In the genomic region with DNA sequence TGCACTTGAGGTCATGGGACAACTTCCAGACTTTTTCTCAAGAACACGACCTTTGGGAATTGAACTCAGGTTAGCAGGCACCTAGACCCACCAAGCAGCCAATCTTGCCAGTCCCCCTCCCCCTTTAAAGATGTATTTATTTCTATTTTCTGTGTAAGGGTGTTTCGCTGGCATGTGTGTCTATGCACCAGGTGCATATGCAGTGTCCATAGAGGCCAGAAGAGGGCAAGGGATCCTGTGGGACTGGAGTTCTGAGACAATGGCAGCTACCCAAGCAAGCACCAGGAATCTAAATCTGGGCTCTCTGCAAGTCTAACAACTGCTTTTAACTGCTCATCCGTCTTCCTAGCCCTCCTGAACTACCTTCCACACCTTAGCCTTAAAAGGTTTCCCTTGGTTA, we compare ENCODE assay signal across 22 mouse cellular contexts. TPM values are rescaled to one million over a fixed set of nuclear protein-coding genes. Genes with fewer than 3 reads are reported as not detected.
DNase-seq lines count a peak whose midpoint lies in the region; ATAC-seq and TF ChIP-seq lines count a peak whose summit lies in the region.
"Had no signal": no experiment of that assay in that cellular context is flagged by ENCODE, and none has a peak within 500 bp of the region (broad histone marks: within the 10 kb centered on the region; RNA-seq: fewer than 3 reads in every experiment).

No protein-coding gene starts in this region.

- H3K4me3 ChIP-seq in heart, postnatal 0 days (ENCODE audit: low read depth, low read length), result no peak overlapping the region
- no peak overlapping the region for H3K4me3 ChIP-seq in liver, postnatal 0 days (ENCODE audit: low read depth, low read length)
- H3K4me3 ChIP-seq in midbrain, postnatal 0 days (ENCODE audit: low read depth, low read length), result no peak overlapping the region
- H3K4me3 ChIP-seq: embryonic facial prominence, embryonic 15.5 days; heart, embryonic 13.5 days; neural tube, embryonic 12.5 days had no signal

- no peak overlapping the region for H3K27ac ChIP-seq in heart, postnatal 0 days (ENCODE audit: low read depth)
- H3K27ac ChIP-seq in liver, postnatal 0 days (ENCODE audit: low read depth), result no peak overlapping the region
- no peak overlapping the region for H3K27ac ChIP-seq in midbrain, postnatal 0 days (ENCODE audit: low read depth, low read length)
- H3K27ac ChIP-seq: embryonic facial prominence, embryonic 15.5 days; heart, embryonic 13.5 days; hindbrain, postnatal 0 days; macrophage; neural tube, embryonic 12.5 days had no signal

- TF ChIP-seq EP300 in heart, postnatal 0 days (IDR thresholded peaks at IDR 0.05; ENCODE audit: low read depth), result no peak
- no peak for TF ChIP-seq EP300 in liver, postnatal 0 days (IDR thresholded peaks at IDR 0.05; ENCODE audit: low read depth)

- ATAC-seq in heart, postnatal 0 days (ENCODE audit: insufficient read depth, low read depth), result no peak
- no peak for ATAC-seq in liver, postnatal 0 days
- ATAC-seq in midbrain, postnatal 0 days (ENCODE audit: low FRiP score), result no peak
- ATAC-seq: forebrain, postnatal 0 days; hindbrain, postnatal 0 days had no signal

- no peak overlapping the region for H3K9ac ChIP-seq in heart, postnatal 0 days (replicated peaks; ENCODE audit: low read depth, low read length)
- H3K9ac ChIP-seq in liver, postnatal 0 days (replicated peaks), result no peak overlapping the region
- no peak overlapping the region for H3K9ac ChIP-seq in midbrain, postnatal 0 days (replicated peaks; ENCODE audit: low read length, poor library complexity, severe bottlenecking)
- H3K9ac ChIP-seq: embryonic facial prominence, embryonic 15.5 days; forebrain, postnatal 0 days; heart, embryonic 13.5 days; lung, embryonic 14.5 days; neural tube, embryonic 12.5 days had no signal

- no peak overlapping the region for H3K4me2 ChIP-seq in heart, postnatal 0 days (ENCODE audit: low read depth, low read length)
- no peak overlapping the region for H3K4me2 ChIP-seq in liver, postnatal 0 days (ENCODE audit: low read depth, low read length)
- H3K4me2 ChIP-seq in midbrain, postnatal 0 days (ENCODE audit: low read depth, low read length, poor library complexity, severe bottlenecking), result no peak overlapping the region
- H3K4me2 ChIP-seq: embryonic facial prominence, embryonic 15.5 days; lung, embryonic 14.5 days; midbrain, embryonic 11.5 days; neural tube, embryonic 12.5 days had no signal

- no peaks in the 10 kb centered on the region for H3K27me3 ChIP-seq in heart, postnatal 0 days (ENCODE audit: control insufficient read depth, insufficient read depth, low read length)
- H3K27me3 ChIP-seq in liver, postnatal 0 days (ENCODE audit: insufficient read depth, low read length), result peaks cover 24% of the 10 kb centered on the region
- peaks cover 15% of the 10 kb centered on the region for H3K27me3 ChIP-seq in midbrain, postnatal 0 days (ENCODE audit: insufficient read depth, low read length)

- DNase-seq in heart, postnatal 0 days (ENCODE audit: low spot score), result no peak
- no peak for DNase-seq in heart, postnatal 25 days (ENCODE audit: low spot score)
- DNase-seq in urinary bladder, postnatal 25 days (ENCODE audit: low spot score), result peak; percentile 9
- DNase-seq in urinary bladder, postnatal 10 days (ENCODE audit: low spot score), result no peak
- DNase-seq in liver, postnatal 0 days, result no peak
- DNase-seq in heart, postnatal 14 days, result no peak
- DNase-seq in midbrain, postnatal 0 days (ENCODE audit: low spot score), result no peak
- DNase-seq: adrenal gland, postnatal 25 days; cerebellum, adult 11-12 months; cerebellum, postnatal 36 days; forebrain, postnatal 0 days; heart, adult 18-20 months; kidney, adult 2 months; layer of hippocampus, adult 9-11 months; lung, embryonic 14.5 days; thymus, postnatal 25 days had no signal

- intact Hi-C loops in heart, postnatal 25 days (cut with DNase I), result loop anchor here (5.0 kb wide), 1 partner anchor 106 kb away; the partner anchor contains the start of gene Tmed10
- intact Hi-C loops in heart, postnatal 14 days (cut with DNase I), result no loop called here

- peaks cover 13% of the 10 kb centered on the region for H3K36me3 ChIP-seq in heart, postnatal 0 days (replicated peaks; ENCODE audit: control insufficient read depth, insufficient read depth, low read length)
- H3K36me3 ChIP-seq in liver, postnatal 0 days (replicated peaks; ENCODE audit: insufficient read depth, low read length), result no peaks in the 10 kb centered on the region; the same call in 1 of the 2 replicates
- H3K36me3 ChIP-seq in midbrain, postnatal 0 days (ENCODE audit: insufficient read depth, low read length), result no peaks in the 10 kb centered on the region
- H3K36me3 ChIP-seq: embryonic facial prominence, embryonic 15.5 days; neural tube, embryonic 12.5 days had no signal

- no peaks in the 10 kb centered on the region for H3K9me3 ChIP-seq in heart, postnatal 0 days (replicated peaks; ENCODE audit: control insufficient read depth, low read length)
- no peaks in the 10 kb centered on the region for H3K9me3 ChIP-seq in liver, postnatal 0 days (ENCODE audit: low read length)
- H3K9me3 ChIP-seq in midbrain, postnatal 0 days (ENCODE audit: low read length), result no peaks in the 10 kb centered on the region
- H3K9me3 ChIP-seq: embryonic facial prominence, embryonic 15.5 days; heart, embryonic 13.5 days; neural tube, embryonic 12.5 days had no signal

- peaks cover 12% of the 10 kb centered on the region; the same call in 1 of the 2 replicates for H3K4me1 ChIP-seq in heart, postnatal 0 days (ENCODE audit: control insufficient read depth, insufficient read depth)
- H3K4me1 ChIP-seq in liver, postnatal 0 days (ENCODE audit: insufficient read depth), result peaks cover 17% of the 10 kb centered on the region
- peaks cover 9% of the 10 kb centered on the region for H3K4me1 ChIP-seq in midbrain, postnatal 0 days (ENCODE audit: insufficient read depth, low read length)

- WGBS in heart, postnatal 0 days, result 90% methylated on average over 3 of the region's 3 CpGs
- WGBS in liver, postnatal 0 days (ENCODE audit: insufficient replicate concordance), result 80% methylated on average over 3 of the region's 3 CpGs
- 66% methylated on average over 3 of the region's 3 CpGs for WGBS in midbrain, postnatal 0 days

- TF ChIP-seq CTCF in heart, postnatal 0 days (IDR thresholded peaks at IDR 0.05; ENCODE audit: low read depth), result peak; percentile 13; the same call in 1 of the 2 replicates
- peak; percentile 25; the same call in 1 of the 2 replicates for TF ChIP-seq CTCF in liver, postnatal 0 days (IDR thresholded peaks at IDR 0.05; ENCODE audit: low read depth)
- no peak for TF ChIP-seq CTCF in midbrain, postnatal 0 days (IDR thresholded peaks at IDR 0.05)

RNA-seq across cellular contexts. Expression of gene Fos, which starts 4.1 kb away (rescaled TPM):
- 12.8 and 18.5 TPM in 2 replicates for total RNA-seq in heart, postnatal 0 days (2014; rRNA removed; ENCODE audit: low replicate concordance)
- 1.6 and 2.7 TPM in 2 replicates for polyA plus RNA-seq in heart, postnatal 0 days (2015; fragmentation: Nextera tagmentation; extraction: Ambion mirVana)
- total RNA-seq in heart, postnatal 25 days (2021), result 1 to 10 TPM; 3.4 to 3.9 TPM
- 1.3 and 1.6 TPM in 2 replicates for polyA plus RNA-seq in liver, postnatal 0 days (2015; fragmentation: Nextera tagmentation; extraction: Ambion mirVana)
- total RNA-seq in heart, postnatal 14 days (2021), result 1 to 10 TPM; 4.3 to 5.0 TPM
- 9.7 and 14.6 TPM in 2 replicates for total RNA-seq in midbrain, postnatal 0 days (2014; rRNA removed)
- polyA plus RNA-seq in midbrain, postnatal 0 days (2015; fragmentation: Nextera tagmentation; extraction: Ambion mirVana), result 7.3 and 10.0 TPM in 2 replicates
